Mouse (Mus musculus): ENCODE results near the gene Polr2f. TPM values are rescaled to one million over a fixed set of nuclear protein-coding genes. Genes with fewer than 3 reads are reported as not detected.

Gene Polr2f
- polyA plus RNA-seq, 1 experiment, result 20.3 TPM

GRCm38 (mm10) chr15:79191426-79191825 is 50.6 kb downstream of the Polr2f start:
- 94% methylated on average over 2 of the region's 2 CpGs for WGBS
- no peak for DNase-seq (ENCODE audit: low read depth in 1 of 2, low spot score in 2 of 2)
- Histone ChIP-seq H3K36me3 (ENCODE audit: control insufficient read depth, insufficient read depth, low read length) (no peaks in the 10 kb centered on the region), H3K27ac (ENCODE audit: insufficient read depth, low read length) (no peak overlapping the region), H3K4me3 (ENCODE audit: extremely low read depth, insufficient read depth, insufficient read length) (no peak overlapping the region), H3K4me1 (ENCODE audit: control insufficient read depth, insufficient read depth, insufficient read length) (no peaks in the 10 kb centered on the region), H3K27me3 (ENCODE audit: control insufficient read depth, insufficient read depth, low read length) (no peaks in the 10 kb centered on the region)
- no peak for TF ChIP-seq POLR2A (IDR thresholded peaks at IDR 0.05; ENCODE audit: low read depth, low read length)
- TF ChIP-seq CTCF (IDR thresholded peaks at IDR 0.05; ENCODE audit: extremely low read depth, insufficient read depth, insufficient read length, insufficient replicate concordance), result no peak

- H3K36me3 ChIP-seq (ENCODE audit: control insufficient read depth, insufficient read depth, low read length), result no peaks in the 10 kb centered on the region
- DNase-seq (ENCODE audit: low read depth in 1 of 2, low spot score in 2 of 2), result no peak
- WGBS, result 97% methylated on average over 6 of the region's 6 CpGs
- H3K4me1 ChIP-seq (ENCODE audit: control insufficient read depth, insufficient read depth, insufficient read length), result no peaks in the 10 kb centered on the region
- no peaks in the 10 kb centered on the region for H3K27me3 ChIP-seq (ENCODE audit: control insufficient read depth, insufficient read depth, low read length)
- no peak overlapping the region for H3K27ac ChIP-seq (ENCODE audit: insufficient read depth, low read length)
- H3K4me3 ChIP-seq (ENCODE audit: extremely low read depth, insufficient read depth, insufficient read length), result no peak overlapping the region
- TF ChIP-seq CTCF (IDR thresholded peaks at IDR 0.05; ENCODE audit: extremely low read depth, insufficient read depth, insufficient read length, insufficient replicate concordance) (no peak), POLR2A (IDR thresholded peaks at IDR 0.05; ENCODE audit: low read depth, low read length) (no peak)
These were observed 51.6 kb downstream of the Polr2f start for GRCm38 (mm10) chr15:79192450-79192849.

- Histone ChIP-seq H3K36me3 (ENCODE audit: control insufficient read depth, insufficient read depth, low read length) (no peaks in the 10 kb centered on the region), H3K27ac (ENCODE audit: insufficient read depth, low read length) (no peak overlapping the region), H3K4me3 (ENCODE audit: extremely low read depth, insufficient read depth, insufficient read length) (no peak overlapping the region), H3K27me3 (ENCODE audit: control insufficient read depth, insufficient read depth, low read length) (no peaks in the 10 kb centered on the region), H3K4me1 (ENCODE audit: control insufficient read depth, insufficient read depth, insufficient read length) (no peaks in the 10 kb centered on the region)
- no peak for TF ChIP-seq POLR2A (IDR thresholded peaks at IDR 0.05; ENCODE audit: low read depth, low read length)
- TF ChIP-seq CTCF (IDR thresholded peaks at IDR 0.05; ENCODE audit: extremely low read depth, insufficient read depth, insufficient read length, insufficient replicate concordance), result no peak
- WGBS, result 79% methylated on average over 26 of the region's 27 CpGs
- no peak for DNase-seq (ENCODE audit: low read depth in 1 of 2, low spot score in 2 of 2)
These were observed 52.4 kb downstream of the Polr2f start for GRCm38 (mm10) chr15:79192885-79193845.

- WGBS, result 26% methylated on average over 9 of the region's 9 CpGs
- Histone ChIP-seq H3K27me3 (ENCODE audit: control insufficient read depth, insufficient read depth, low read length) (no peaks in the 10 kb centered on the region), H3K27ac (ENCODE audit: insufficient read depth, low read length) (no peak overlapping the region), H3K36me3 (ENCODE audit: control insufficient read depth, insufficient read depth, low read length) (no peaks in the 10 kb centered on the region), H3K4me3 (ENCODE audit: extremely low read depth, insufficient read depth, insufficient read length) (no peak overlapping the region), H3K4me1 (ENCODE audit: control insufficient read depth, insufficient read depth, insufficient read length) (no peaks in the 10 kb centered on the region)
- DNase-seq (ENCODE audit: low read depth in 1 of 2, low spot score in 2 of 2), result no peak
- TF ChIP-seq CTCF (IDR thresholded peaks at IDR 0.05; ENCODE audit: extremely low read depth, insufficient read depth, insufficient read length, insufficient replicate concordance) (no peak), POLR2A (IDR thresholded peaks at IDR 0.05; ENCODE audit: low read depth, low read length) (no peak)
These were observed 53.2 kb downstream of the Polr2f start for GRCm38 (mm10) chr15:79194048-79194447.

- Histone ChIP-seq H3K27me3 (ENCODE audit: control insufficient read depth, insufficient read depth, low read length) (no peaks in the 10 kb centered on the region), H3K36me3 (ENCODE audit: control insufficient read depth, insufficient read depth, low read length) (no peaks in the 10 kb centered on the region), H3K27ac (ENCODE audit: insufficient read depth, low read length) (no peak overlapping the region), H3K4me1 (ENCODE audit: control insufficient read depth, insufficient read depth, insufficient read length) (no peaks in the 10 kb centered on the region), H3K4me3 (ENCODE audit: extremely low read depth, insufficient read depth, insufficient read length) (no peak overlapping the region)
- TF ChIP-seq POLR2A (IDR thresholded peaks at IDR 0.05; ENCODE audit: low read depth, low read length), result no peak
- no peak for TF ChIP-seq CTCF (IDR thresholded peaks at IDR 0.05; ENCODE audit: extremely low read depth, insufficient read depth, insufficient read length, insufficient replicate concordance)
- no peak for DNase-seq (ENCODE audit: low read depth in 1 of 2, low spot score in 2 of 2)
- 86% methylated on average over 2 of the region's 2 CpGs for WGBS
These were observed 54.1 kb downstream of the Polr2f start for GRCm38 (mm10) chr15:79194946-79195345.

GRCm38 (mm10) chr15:79195492-79195891 is 54.7 kb downstream of the Polr2f start:
- WGBS, result 88% methylated on average over 8 of the region's 8 CpGs
- no peak for DNase-seq (ENCODE audit: low read depth in 1 of 2, low spot score in 2 of 2)
- TF ChIP-seq CTCF (IDR thresholded peaks at IDR 0.05; ENCODE audit: extremely low read depth, insufficient read depth, insufficient read length, insufficient replicate concordance) (no peak), POLR2A (IDR thresholded peaks at IDR 0.05; ENCODE audit: low read depth, low read length) (no peak)
- Histone ChIP-seq H3K36me3 (ENCODE audit: control insufficient read depth, insufficient read depth, low read length) (no peaks in the 10 kb centered on the region), H3K27ac (ENCODE audit: insufficient read depth, low read length) (no peak overlapping the region), H3K4me1 (ENCODE audit: control insufficient read depth, insufficient read depth, insufficient read length) (no peaks in the 10 kb centered on the region), H3K27me3 (ENCODE audit: control insufficient read depth, insufficient read depth, low read length) (no peaks in the 10 kb centered on the region), H3K4me3 (ENCODE audit: extremely low read depth, insufficient read depth, insufficient read length) (no peak overlapping the region)

Measured in spleen, adult 2 months (tissue).